Mouse (Mus musculus) T-helper 2 cell (primary cell): Measurements from ENCODE around the gene Isg20l2.

Experiments
- in situ Hi-C: fragments of 300-600 bp; cut with MboI, MseI; formaldehyde crosslinking; loops from one replicate; pipeline ENCODE4 v1.15.1; 2025; ENCODE audit warnings: high pct_unique_total_duplicates

Gene Isg20l2

DNA sequence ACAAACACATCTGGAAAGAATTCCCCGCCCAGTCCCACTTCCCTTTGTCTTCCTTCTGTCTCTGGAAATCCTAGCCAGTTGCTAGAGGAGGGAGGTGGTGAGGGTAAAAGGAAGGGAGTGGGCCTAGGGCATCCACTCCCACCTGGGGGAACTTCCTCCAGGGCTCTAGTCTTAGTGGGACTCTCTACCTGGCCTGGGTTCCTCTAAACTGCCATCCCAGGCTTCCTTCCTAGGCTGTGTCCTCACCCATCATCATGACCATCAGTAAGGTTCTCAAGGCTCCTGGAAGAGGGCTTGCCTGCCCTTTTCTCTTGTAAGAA lies 16.4 kb downstream of the Isg20l2 start:
- in situ Hi-C loops: loop anchor here (25.0 kb wide), 1 partner anchor 766 kb away; the partner anchor contains the start of gene Rit1

DNA sequence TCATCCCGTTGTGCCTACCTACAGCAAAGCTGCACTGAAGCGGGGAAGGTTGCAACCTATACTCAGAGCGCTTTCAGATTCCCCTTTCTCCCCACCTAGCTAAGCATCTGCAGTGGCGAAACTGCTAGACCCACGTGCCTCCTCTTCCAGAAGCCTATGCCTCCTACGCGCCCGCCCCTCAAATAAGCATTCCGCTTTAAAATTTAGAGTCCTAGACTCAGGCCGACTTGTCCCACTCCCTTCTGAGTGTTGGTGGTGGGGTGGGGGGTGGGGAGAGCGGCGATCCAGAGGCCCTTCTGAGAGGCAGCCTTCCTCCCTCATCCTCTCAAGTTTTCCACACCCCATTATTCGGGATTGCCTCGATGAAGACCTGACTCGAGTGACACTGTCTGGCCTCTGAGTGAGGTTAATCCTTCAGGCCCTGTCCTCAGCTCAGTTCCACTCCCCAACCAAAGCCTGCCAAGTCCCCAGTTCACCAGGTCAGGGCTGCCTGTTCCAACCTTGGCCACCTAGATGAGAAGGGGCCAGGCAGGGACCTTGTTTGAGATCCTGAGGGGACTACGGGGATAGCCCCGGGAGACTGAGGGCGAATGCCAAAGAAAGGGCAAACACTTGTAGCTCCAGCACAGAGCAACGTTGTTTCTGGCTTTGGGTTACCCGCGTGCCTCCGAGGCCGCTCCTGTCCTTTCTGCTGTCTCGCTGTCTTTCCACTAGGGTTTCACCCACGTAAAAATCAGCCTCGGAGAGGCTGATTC lies 17.1 kb downstream of the Isg20l2 start:
- in situ Hi-C loops: loop anchor here (25.0 kb wide), 1 partner anchor 765 kb away; the partner anchor contains the start of gene Rit1

- in situ Hi-C loops: loop anchor here (25.0 kb wide), 1 partner anchor 764 kb away; the partner anchor contains the start of gene Rit1
These were observed 17.7 kb downstream of the Isg20l2 start for GRCm38 (mm10) chr3:87947811-87948199.

DNA sequence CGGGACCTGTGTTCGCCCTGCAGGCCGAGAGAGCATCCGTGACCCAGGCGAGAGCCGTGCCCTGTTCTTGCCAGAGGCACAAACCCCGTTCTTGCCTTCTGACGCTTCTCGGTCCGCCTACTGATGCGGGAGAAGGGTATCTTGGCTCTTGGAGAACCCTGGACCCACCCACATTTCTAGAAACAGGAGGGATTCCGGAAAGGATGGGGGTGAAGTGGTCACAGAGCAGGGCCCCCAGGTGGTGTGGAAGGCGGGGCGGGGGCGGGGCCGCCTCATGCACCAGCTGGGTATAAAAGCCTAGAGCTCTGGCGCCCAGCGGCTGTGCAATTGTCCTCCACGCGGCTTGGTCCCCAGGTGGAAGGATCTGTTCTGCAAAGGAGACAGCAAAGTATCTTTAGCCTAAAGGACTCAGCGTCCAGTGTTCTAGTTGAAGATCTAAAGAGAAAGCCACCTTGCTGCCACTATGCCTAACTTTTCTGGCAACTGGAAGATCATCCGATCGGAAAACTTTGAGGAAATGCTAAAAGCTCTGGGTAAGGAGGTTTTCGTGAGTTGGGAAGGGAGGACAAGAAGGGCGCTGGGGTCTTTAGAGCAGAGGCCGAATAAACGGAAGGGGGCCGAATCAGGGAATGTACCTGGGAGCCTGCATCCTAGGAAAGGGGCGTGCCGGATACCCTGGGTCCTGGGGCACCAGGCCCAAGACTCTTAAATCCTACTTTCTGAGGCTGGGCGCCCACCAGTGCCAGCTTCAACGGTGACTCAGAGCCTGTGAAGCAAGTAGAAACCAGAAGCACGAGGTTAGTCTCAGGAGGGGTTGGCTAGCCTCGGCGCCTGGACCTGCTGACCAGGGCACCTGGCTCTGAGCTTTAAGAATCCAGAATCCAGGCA lies 18.5 kb downstream of the Isg20l2 start, which contains the start of gene Crabp2:
Gene Crabp2 (plus strand): TSS at position 289 of the 888 bp plus-strand sequence.
- in situ Hi-C loops: loop anchor here (25.0 kb wide), 1 partner anchor 764 kb away; the partner anchor contains the start of gene Rit1

DNA sequence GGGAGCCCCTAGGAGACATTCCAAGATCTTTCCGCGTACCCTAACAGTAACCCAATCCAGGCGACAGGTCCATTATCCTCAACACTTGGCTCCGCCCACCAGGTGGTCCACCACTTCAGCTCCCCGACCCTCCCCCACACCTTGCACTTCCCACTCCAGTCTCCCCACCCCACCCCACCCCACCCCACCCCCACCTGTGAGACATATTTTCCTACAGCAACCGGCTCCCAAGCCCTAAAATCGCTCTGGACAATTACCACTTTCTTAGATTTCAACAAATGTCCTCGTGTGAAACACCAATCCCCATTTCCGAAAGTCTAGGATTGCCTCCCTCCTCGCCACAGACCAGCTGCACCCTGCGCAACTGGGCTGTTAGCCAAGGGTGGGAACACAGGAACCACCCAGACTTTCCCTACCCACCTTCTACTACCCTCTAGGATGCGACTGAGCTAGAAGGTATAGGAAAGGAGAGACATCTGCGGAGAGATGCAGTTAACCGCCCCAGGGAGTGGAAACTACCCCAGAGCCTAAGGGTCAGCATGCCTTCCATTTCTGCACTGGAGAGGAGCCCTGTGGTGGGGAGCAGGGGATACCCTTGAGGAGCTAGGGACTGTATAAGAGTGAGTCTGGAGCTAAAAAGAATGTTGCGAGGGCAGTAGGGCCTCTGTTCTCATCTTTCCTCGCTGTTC lies 19.3 kb downstream of the Isg20l2 start:
- in situ Hi-C loops: loop anchor here (25.0 kb wide), 1 partner anchor 763 kb away; the partner anchor contains the start of gene Rit1

DNA sequence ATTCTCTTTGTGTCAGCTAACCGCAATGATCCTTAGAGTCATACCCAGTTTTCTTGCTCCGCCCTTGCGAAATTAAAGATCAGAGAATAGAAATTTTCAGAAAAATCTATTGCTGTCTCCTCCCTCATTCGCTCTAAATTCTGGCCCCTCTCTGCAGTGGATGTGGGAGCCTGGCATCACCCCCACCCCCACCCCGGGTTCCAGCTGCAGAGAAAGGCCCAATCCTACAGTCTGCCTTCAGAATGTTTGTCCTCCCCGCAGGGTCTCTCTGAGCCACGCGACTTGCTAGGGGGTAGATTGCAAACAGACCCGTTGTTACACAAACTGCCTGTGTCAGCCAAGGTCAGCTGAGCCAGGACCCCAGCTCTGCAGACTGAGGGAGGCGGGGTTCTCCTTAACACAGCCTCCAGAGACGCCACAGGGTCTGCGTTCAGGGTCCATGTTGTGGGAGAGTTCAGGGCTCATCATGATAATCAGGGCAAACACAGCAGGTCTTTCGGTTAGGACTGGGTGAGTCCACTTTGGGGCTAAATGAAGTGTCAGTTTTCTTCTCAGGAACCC lies 19.9 kb downstream of the Isg20l2 start:
- in situ Hi-C loops: loop anchor here (25.0 kb wide), 1 partner anchor 762 kb away; the partner anchor contains the start of gene Rit1

- in situ Hi-C loops: no loop called here
These were observed 21.8 kb downstream of the Isg20l2 start for GRCm38 (mm10) chr3:87951946-87952345.

DNA sequence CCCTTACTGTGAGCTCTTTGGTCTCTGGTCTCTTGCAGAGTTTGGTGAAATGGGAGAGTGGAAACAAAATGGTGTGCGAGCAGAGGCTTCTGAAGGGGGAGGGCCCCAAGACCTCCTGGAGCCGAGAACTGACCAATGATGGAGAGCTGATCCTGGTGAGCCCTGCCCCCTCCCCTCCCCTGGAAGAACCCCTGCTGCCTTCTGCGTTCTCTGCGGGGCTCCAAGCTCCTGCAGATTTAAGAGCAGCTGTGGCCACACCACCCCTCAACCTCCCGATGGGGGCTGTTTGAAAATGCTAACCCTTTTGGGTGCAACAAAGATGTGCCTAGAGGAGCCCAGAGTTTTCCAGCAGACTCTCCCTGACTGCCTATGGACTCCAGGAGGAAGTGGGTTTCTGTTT lies 22.3 kb downstream of the Isg20l2 start:
- in situ Hi-C loops: no loop called here

GRCm38 (mm10) chr3:87958056-87958455 lies 27.9 kb downstream of the Isg20l2 start:
- in situ Hi-C loops: no loop called here

GRCm38 (mm10) chr3:87958476-87958875 lies 28.4 kb downstream of the Isg20l2 start:
- in situ Hi-C loops: no loop called here

DNA sequence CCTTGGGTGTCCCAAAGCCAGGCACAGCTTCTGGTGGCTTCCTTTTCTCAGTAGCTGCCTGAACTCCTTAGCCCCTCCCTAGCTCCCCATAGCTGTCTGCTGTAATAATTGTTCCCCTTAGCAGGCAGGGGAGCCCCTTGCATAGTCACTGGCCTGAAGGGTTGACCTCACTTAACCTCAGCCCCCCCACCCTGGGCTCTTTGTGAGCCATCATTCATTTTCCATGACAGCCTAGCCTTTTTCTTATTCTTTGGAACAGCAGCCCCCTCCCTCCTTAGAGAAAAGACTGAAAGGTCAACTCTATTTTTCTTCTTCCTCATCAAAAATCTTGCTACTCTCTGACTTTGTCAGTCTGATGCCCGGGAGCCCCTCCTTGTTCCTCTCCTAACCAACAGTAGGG lies 28.9 kb downstream of the Isg20l2 start:
- in situ Hi-C loops: no loop called here

- in situ Hi-C loops: no loop called here
These were observed 29.3 kb downstream of the Isg20l2 start for GRCm38 (mm10) chr3:87959371-87959770.

- in situ Hi-C loops: no loop called here
These were observed 30.1 kb downstream of the Isg20l2 start for GRCm38 (mm10) chr3:87960191-87960585.

DNA sequence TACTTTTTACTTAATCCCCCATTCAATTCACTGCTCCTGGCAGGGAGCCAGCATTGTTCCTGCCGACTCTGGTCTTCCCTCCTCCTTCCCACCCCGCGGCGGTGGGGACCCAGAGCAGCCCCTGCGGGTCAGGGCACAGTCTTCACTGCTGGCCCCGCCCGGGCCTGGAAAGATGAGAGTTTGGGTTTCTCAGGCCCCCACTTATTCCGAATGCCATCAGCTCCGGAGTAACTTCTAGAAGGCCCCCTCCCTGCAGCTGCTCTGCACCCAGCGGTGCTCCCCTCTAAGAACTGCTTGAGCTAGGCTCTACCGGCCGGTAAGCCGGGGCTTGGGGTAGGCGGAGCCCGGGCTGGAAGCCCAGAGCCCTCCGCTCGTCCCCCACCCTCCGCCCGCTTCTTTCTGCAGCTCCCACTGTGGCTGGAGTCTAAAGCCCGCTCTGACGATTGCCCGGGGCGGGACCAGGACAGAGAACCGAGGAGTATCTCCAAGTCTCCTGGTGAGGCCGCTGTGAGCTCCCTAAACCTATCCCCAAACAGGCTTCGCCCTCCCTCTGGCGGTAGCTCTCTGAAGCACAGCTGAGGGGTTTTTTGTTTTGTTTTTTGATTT lies 30.6 kb downstream of the Isg20l2 start:
- in situ Hi-C loops: no loop called here

GRCm38 (mm10) chr3:87970184-87970938 lies 40.2 kb downstream of the Isg20l2 start:
- in situ Hi-C loops: no loop called here

DNA sequence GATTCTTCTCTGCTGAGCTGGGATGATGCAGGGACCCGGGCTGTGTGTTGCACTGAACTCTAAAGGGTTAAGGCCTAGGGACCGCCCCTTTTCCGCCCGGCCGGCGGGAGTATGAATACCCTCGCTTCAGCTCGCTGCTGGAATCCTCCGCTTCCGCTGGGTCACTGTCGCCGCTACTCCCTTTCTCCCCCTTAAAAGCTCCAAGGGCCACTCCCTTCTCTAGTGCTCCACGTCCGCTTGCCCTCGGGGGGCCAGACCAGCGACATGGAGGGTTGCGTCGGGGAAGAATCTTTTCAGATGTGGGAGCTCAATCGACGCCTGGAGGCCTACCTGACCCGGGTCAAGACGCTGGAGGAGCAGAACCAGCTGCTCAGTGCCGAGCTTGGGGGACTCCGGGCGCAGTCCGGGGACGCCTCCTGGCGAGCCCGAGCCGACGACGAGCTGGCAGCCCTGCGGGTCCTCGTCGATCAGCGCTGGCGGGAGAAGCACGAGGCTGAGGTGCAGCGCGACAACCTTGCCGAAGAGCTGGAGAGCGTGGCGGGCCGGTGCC lies 40.9 kb downstream of the Isg20l2 start, which contains the start of gene Nes:
Gene Nes (plus strand): TSS at position 140 of the 550 bp plus-strand sequence.
- in situ Hi-C loops: no loop called here

DNA sequence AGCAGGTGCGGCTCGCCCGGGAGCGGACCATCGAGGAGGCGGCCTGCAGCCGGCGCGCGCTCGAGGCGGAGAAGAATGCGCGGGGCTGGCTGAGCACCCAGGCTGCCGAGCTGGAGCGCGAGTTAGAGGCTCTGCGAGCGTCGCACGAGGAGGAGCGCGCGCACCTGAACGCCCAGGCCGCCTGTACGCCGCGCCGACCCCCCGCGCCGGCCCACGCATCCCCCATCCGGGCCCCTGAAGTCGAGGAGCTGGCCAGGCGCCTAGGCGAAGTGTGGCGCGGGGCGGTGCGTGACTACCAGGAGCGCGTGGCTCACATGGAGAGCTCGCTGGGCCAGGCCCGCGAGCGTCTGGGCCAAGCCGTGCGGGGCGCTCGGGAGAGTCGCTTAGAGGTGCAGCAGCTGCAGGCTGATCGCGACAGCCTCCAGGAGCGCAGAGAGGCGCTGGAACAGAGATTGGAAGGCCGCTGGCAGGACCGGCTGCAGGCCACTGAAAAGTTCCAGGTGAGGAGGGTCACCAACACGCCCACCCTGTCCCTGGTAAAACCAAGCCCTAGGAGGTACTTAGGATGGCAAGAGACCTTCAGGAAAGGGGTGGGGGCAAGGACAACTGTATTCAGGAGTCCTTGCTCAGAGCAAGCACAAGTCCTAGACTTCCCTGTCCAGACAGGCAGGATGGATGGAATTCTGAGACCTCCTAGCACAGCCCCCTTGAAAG lies 41.5 kb downstream of the Isg20l2 start:
- in situ Hi-C loops: no loop called here

DNA sequence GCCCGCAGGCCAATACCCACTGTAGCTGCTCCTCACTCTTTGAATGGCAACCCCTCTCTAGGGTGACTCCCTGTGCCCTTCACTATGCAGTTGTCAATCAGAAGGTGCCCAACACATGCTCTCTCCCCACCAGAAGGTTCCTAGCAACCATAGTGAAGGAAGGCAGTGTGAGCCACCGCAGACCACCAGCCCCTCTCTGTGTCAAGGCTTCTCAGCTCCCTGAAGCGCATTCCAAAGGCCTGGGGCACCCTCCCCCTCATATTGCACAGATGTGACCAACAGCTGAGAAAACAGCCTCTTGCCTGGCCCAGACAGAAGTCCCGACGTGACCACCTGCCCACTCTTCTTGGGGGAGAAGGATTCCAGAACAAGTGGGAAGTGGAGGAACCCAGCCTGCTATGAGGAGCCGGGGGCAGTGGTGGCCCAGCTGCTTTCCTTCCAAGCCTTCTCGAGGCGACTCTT lies 42.1 kb downstream of the Isg20l2 start:
- in situ Hi-C loops: no loop called here

- in situ Hi-C loops: no loop called here
These were observed 42.7 kb downstream of the Isg20l2 start for GRCm38 (mm10) chr3:87972776-87973175.
